Mouse (Mus musculus) brain, embryonic 14.5 days (tissue): ENCODE results near the gene Snai1. TPM values are rescaled to one million over a fixed set of nuclear protein-coding genes. Genes with fewer than 3 reads are reported as not detected.
A peak's percentile ranks its signal among the peaks of the same experiment; 100 is the strongest.

Source experiments
- DNase-seq: peaks from one replicate; pipeline ENCODE4 v3.0.0-alpha.2; 2011; ENCODE audit warnings: low read depth
- CTCF ChIP-seq: fragments of 200-500 bp; IDR thresholded peaks from 2 replicates; pipeline ENCODE4 v1.5.1; 2012; ENCODE audit warnings: inconsistent platforms, mild to moderate bottlenecking, moderate library complexity, borderline replicate concordance; ENCODE audit not compliant: insufficient read depth, insufficient read length; ENCODE audit errors: extremely low read depth
- POLR2A ChIP-seq: fragments of 200-500 bp; IDR thresholded peaks from 2 replicates; pipeline ENCODE4 v1.6.1; 2012; ENCODE audit warnings: mild to moderate bottlenecking, inconsistent platforms, borderline replicate concordance; ENCODE audit not compliant: poor library complexity, insufficient read depth, insufficient read length, severe bottlenecking; ENCODE audit errors: extremely low read depth
- polyA plus RNA-seq: library from polyadenylated mRNA; depleted of rRNA; stranded (reverse); fragments of >200 nt; gene quantifications from 2 replicates; pipeline ENCODE4 v1.2.3, GENCODE M21; 2012

Snai1 gene
- polyA plus RNA-seq, 1 experiment, result 12.0 TPM

DNA sequence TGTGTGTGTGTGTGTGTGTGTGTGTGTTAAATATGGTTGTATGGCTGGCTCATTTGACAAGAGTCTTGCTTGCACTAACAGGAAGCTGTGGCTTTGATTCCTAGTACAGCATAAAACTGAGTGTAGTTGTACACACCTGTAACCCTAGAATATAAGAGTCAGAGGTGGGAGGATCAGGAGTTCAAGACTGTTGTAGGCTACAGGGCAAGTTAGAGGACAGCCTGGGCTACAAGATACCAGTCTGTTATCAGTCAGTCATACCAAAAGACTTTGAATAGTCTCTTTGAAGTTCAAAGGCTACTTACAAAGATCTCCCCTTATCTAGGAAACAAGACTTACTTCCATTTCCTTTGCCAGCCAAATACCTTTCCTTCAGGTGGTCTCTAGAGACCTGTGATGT, 4.1 kb upstream of the Snai1 start:
- DNase-seq, result no peak
- TF ChIP-seq POLR2A (no peak), CTCF (no peak)

DNA sequence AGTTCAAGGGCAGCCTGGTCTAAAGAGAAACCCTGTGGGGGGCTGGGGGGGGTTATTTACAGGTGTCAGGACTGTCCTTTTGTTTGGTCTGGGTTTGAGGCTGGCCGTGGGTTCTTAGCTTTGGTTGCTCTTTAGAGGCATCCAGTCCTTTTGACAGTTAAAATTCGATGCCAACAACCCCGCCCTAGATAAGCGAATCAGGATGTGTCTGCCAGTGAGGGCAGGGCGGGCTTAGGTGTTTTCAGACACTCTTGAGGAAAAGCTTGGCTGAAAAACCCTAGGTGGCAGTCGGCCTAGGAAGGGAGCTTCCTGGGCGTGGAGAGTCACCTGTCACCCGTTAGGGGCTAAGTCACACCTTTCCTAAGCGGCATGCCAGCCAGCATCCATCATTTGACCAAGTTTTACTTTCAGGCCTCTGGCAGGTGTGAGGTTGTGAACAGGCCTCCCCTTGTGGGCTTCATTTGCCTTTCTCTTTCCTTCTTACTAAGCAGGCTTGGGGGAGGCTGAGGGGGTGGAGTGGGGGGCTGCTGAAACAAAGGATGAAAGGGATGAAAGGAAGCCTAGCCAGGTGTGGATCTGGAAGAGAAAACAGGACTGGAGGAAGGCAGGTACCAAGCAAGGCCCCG, 1.6 kb upstream of the Snai1 start:
- DNase-seq, result no peak
- TF ChIP-seq CTCF (no peak), POLR2A (no peak)

DNA sequence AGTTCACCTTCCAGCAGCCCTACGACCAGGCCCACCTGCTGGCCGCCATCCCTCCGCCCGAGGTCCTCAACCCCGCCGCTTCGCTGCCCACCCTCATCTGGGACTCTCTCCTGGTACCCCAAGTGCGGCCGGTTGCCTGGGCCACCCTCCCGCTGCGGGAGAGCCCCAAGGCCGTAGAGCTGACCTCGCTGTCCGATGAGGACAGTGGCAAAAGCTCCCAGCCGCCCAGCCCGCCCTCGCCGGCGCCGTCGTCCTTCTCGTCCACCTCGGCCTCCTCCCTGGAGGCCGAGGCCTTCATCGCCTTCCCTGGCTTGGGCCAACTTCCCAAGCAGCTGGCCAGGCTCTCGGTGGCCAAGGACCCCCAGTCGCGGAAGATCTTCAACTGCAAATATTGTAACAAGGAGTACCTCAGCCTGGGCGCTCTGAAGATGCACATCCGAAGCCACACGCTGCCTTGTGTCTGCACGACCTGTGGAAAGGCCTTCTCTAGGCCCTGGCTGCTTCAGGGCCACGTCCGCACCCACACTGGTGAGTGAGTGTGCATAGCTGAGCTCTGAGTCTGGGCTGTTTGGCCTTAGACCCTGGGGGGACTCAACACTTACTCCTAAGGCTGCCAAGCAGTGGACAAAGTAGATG, 794 bp downstream of the Snai1 start:
- TF ChIP-seq CTCF (no peak), POLR2A (no peak)
- no peak for DNase-seq

DNA sequence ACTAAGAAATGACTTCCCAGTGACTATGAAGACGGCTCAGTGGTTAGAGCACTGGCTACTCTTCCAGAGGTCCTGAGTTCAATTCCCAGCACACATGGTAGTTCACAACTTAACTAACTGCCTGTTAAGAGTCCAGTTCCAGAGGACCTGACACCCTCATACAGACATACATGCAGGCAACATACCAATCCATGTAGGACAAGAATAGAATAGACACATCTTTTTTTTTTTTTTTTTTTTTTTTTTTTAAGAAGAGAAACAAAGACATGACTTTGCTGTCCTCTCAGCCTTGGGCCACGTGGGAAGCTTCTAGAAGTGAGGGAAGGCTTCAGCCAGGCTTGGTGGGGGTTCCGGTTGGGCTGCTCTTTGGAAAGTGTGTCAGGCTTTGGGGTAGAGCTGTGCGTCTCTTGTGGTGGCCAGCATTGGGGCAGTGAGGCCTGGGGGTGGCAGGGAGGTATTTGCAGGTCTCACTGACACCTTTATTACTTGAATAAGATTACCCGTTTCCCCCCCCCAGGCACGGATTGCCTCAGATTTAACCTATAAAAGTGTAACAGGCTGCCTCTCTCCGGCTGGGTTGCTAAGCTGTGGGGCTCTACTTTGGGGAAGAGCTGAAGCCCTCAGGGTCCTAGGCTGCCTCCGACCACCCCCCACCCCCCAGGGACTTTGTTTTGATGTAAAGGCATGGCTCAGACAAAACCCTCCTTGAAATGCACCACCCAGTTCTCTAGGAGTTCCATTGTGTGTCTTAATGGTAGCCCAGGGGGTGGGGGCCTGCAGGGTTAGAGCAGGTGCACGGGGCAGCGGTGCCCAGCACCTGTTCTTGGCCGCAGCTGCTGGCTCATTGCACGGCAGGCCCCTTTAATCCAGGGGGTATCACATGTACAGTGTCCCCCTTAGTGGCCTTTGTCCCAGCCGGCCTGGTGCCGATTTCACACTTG, 1.8 kb downstream of the Snai1 start:
- TF ChIP-seq CTCF, result no peak
- no peak for TF ChIP-seq POLR2A
- peak; percentile 44 for DNase-seq

DNA sequence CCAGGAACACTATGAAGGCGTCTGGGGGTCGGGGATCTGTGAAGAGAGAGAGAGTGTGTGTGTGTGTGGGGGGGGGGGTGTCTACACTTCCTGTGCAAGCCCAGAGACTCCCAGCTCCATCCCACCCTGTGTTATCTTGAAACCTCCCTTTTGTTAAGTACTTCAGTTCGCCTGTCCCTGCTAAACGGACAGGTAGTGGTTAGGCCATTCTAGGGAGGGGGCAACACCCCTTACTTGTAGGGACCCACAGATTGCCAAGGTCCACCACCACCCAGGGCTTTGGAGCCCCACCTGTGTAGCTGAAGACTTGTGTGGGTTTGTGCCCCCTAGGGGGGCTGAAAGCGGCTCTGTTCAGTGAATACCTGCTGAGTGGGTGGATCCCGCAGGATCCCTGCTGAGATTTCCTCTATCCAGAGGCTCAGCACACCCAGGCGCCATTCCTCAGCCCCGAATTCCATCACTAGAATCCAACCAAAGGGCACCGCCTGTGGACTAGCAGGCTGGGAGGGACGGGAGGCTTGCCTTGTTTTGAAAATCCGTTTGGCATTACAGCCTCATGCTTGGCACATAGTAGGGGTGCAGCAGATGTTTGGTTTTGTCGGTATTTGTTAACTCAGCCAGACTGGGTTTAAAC, 2.6 kb downstream of the Snai1 start:
- no peak for TF ChIP-seq CTCF
- TF ChIP-seq POLR2A, result no peak
- no peak for DNase-seq

DNA sequence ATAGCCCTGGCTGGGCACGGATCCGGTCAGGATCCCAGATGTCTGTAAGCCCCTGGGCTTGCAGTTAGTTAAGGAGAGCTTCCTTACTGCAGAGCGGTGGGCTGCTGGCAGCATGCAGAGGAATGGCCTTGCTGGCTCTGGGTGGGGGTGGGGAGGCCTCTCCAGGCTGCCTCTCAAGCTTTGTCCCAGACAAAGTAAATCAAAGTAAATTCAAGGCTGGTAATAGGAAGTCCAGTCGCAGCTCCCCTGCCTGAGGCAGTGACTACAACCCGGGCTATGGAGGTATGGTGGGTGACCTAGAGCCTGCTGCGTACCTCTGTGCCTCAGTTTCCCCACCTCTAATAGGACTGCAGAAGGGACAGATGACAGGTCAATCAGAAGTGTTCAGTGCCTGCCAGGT, 3.3 kb downstream of the Snai1 start:
- TF ChIP-seq CTCF, result no peak
- TF ChIP-seq POLR2A, result no peak
- DNase-seq, result peak; percentile 24

DNA sequence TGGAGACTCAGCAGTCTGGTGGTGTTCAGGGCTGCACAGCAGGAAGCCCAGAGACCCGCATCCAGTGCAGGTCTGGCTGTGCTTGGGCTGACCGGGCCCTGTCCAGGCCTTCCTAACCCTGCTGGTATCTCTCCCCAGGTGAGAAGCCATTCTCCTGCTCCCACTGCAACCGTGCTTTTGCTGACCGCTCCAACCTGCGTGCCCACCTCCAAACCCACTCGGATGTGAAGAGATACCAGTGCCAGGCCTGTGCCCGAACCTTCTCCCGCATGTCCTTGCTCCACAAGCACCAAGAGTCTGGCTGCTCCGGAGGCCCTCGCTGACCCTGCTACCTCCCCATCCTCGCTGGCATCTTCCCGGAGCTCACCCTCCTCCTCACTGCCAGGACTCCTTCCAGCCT, 3.8 kb downstream of the Snai1 start:
- TF ChIP-seq CTCF (no peak), POLR2A (no peak)
- DNase-seq, result no peak

DNA sequence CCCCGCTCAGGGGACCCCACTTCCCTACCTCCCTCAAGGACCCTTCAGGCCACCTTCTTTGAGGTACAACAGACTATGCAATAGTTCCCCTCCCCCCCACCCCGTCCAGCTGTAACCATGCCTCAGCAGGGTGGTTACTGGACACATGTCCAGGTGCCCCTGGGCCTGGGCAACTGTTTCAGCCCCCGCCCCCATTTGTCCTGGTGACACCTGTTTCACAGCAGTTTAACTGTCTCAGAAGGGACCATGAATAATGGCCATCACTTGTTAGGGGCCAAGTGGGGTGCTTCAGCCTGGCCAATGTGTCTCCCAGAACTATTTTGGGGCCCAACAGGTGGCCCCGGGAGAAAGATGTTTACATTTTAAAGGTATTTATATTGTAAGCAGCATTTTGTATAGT, 4.4 kb downstream of the Snai1 start:
- DNase-seq, result no peak
- TF ChIP-seq POLR2A, result no peak
- no peak for TF ChIP-seq CTCF

DNA sequence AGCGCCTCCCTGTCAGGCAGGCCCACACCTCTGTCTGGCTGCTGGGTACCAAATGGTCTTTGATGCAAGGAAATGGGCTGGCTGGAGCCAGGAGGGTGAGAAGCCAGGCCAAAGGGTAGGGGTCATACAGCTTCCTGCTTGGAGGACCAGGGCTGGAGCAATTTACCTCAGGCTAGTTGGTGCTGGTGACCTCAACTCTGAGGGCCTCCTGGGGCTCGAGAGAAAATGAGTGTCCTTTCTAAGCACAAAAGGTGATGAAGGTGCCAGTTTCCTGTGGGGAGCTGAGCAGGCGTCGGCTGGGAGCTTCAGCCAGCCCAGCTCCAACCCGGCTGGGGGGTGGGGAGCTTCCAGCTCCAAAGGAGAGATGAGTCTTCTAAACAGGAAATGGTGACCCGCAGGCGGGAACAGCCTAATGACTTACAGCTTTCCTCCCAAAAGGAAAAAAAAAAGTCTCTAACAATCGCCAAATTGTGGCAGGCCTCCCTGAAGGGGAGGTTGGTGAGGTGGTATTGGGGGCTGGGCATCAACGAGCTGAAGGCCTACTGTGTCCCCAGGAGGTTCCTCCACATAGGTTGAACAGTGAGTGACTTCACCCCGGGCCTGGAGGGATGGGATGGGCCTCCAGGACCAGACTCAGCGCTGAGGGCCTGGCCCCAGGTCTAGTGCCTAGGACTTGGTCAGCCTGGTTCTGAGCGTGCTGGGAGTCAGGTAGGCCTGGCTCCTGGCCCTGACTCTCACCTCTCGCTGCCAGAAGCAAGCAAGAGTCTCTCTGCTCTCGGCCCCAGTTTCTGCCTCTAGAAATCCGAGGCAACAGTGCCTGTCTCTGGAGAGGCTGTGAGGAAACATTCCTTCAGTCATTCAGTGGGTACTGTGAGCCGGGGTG, 5.4 kb downstream of the Snai1 start:
- no peak for DNase-seq
- TF ChIP-seq POLR2A (no peak), CTCF (no peak)

DNA sequence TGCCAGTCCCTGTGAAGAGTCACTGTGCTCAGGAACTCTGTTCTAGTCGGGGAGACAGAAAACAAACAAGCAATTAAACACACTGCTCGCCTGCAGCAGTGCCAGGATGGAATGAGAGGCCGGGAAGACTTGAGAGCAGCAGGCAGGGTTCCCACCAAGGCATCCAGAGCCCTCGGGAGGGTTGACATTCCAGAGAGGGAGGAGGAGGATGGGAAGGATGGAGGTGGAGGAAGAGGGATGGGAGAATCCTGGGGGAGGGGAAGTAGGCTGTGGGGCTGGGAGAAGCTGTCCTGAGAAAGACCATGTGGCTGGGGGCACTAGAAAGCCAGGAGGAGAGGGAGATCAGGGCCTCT, 6.0 kb downstream of the Snai1 start:
- TF ChIP-seq POLR2A, result no peak
- no peak for TF ChIP-seq CTCF
- DNase-seq, result peak; percentile 43

DNA sequence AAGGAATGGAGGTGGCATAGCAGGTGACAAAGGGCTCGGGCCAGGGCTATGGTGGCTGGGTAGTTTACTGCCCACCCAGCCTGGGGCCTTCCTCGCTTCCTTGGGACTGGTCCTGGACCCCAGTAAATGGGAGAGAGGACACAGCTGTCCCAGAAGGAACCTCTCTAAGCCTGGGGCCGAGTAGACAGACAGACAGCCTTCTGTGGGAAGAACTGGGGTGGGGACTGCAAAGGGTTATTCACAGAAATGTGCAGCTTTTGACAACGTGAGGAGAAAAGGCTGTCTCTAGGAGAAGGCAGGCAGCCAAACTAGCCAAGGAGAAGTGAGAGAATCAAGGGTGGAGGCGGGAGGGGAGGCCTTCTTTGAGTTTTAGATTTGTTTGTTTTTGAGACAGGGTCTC, 6.5 kb downstream of the Snai1 start:
- DNase-seq, result no peak

More for the DNA sequence above, 6.5 kb downstream of the Snai1 start:
- no peak for TF ChIP-seq POLR2A
- no peak for TF ChIP-seq CTCF
